ENCODE assay signal across 19 mouse cellular contexts in the genomic region with DNA sequence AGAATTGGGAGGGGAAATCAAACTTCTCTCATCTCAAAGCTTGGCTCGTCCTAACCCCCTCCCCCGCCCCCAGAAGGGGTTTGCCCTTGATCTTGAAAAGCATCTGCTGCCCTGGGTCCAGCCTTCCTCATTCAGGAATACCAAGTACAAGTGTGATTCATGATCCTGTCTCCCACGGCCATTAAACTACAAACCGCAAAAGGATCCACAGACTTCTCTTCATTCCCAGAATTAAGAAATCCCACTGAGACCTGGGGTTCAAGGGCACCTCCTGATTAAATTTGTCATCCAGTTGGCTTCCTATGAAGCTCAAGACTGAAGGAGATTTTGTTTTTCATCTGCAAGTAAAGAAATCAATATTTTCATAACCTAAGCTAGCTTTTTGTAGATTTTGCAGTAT. TPM values are rescaled to one million over a fixed set of nuclear protein-coding genes. Genes with fewer than 3 reads are reported as not detected.
DNase-seq lines count a peak whose midpoint lies in the region; ATAC-seq and TF ChIP-seq lines count a peak whose summit lies in the region.
"Had no signal": no experiment of that assay in that cellular context is flagged by ENCODE, and none has a peak within 500 bp of the region (broad histone marks: within the 10 kb centered on the region; RNA-seq: fewer than 3 reads in every experiment).

No protein-coding gene starts in this region.

- H3K36me3 ChIP-seq in kidney, postnatal 0 days (ENCODE audit: insufficient read depth, low read length), result no peaks in the 10 kb centered on the region
- no peaks in the 10 kb centered on the region for H3K36me3 ChIP-seq in neural tube, embryonic 15.5 days
- no peaks in the 10 kb centered on the region for H3K36me3 ChIP-seq in neural tube, embryonic 11.5 days (ENCODE audit: control insufficient read depth, insufficient read depth, low read length)
- H3K36me3 ChIP-seq: embryonic facial prominence, embryonic 10.5 days; embryonic facial prominence, embryonic 12.5 days; forebrain, embryonic 15.5 days had no signal

- no peak overlapping the region for H3K27ac ChIP-seq in kidney, postnatal 0 days
- H3K27ac ChIP-seq in neural tube, embryonic 15.5 days (replicated peaks), result no peak overlapping the region
- H3K27ac ChIP-seq in neural tube, embryonic 11.5 days (ENCODE audit: low read depth, low read length), result no peak overlapping the region
- H3K27ac ChIP-seq: embryonic facial prominence, embryonic 10.5 days; embryonic facial prominence, embryonic 12.5 days; forebrain, embryonic 13.5 days; forebrain, embryonic 15.5 days had no signal

- H3K4me3 ChIP-seq in kidney, postnatal 0 days (replicated peaks; ENCODE audit: low read depth, low read length), result no peak overlapping the region
- no peak overlapping the region for H3K4me3 ChIP-seq in neural tube, embryonic 15.5 days (replicated peaks)
- no peak overlapping the region for H3K4me3 ChIP-seq in neural tube, embryonic 11.5 days (ENCODE audit: low read depth, low read length)
- H3K4me3 ChIP-seq: embryonic facial prominence, embryonic 10.5 days; embryonic facial prominence, embryonic 12.5 days; forebrain, embryonic 13.5 days; forebrain, embryonic 15.5 days had no signal

- H3K9me3 ChIP-seq in kidney, postnatal 0 days (replicated peaks; ENCODE audit: low read length), result no peaks in the 10 kb centered on the region
- no peaks in the 10 kb centered on the region for H3K9me3 ChIP-seq in neural tube, embryonic 15.5 days (replicated peaks)
- peaks cover 2% of the 10 kb centered on the region; the same call in 1 of the 2 replicates for H3K9me3 ChIP-seq in neural tube, embryonic 11.5 days (ENCODE audit: control insufficient read depth, low read length)
- H3K9me3 ChIP-seq: embryonic facial prominence, embryonic 10.5 days; embryonic facial prominence, embryonic 12.5 days; forebrain, embryonic 13.5 days; forebrain, embryonic 15.5 days had no signal

- no peaks in the 10 kb centered on the region for H3K4me1 ChIP-seq in kidney, postnatal 0 days (replicated peaks; ENCODE audit: insufficient read depth, low read length)
- peaks cover 3% of the 10 kb centered on the region; the same call in 1 of the 2 replicates for H3K4me1 ChIP-seq in neural tube, embryonic 15.5 days
- no peaks in the 10 kb centered on the region for H3K4me1 ChIP-seq in neural tube, embryonic 11.5 days (ENCODE audit: control insufficient read depth, insufficient read depth, low read length)
- H3K4me1 ChIP-seq: embryonic facial prominence, embryonic 10.5 days; embryonic facial prominence, embryonic 12.5 days; forebrain, embryonic 13.5 days had no signal

- DNase-seq in adrenal gland, postnatal 36 days, result peak; percentile 7 to 13
- DNase-seq in adrenal gland, adult 2 months, result no peak
- peak; percentile 34 for DNase-seq in kidney, postnatal 0 days (ENCODE audit: low spot score)
- no peak for DNase-seq in kidney, adult 9 months
- DNase-seq in neural tube, embryonic 10.5 days (ENCODE audit: extremely low spot score, low spot score), result peak; percentile 7
- peak; percentile 24 for DNase-seq in neural tube, embryonic 11.5 days (ENCODE audit: low spot score)
- no peak for DNase-seq in Muller cell, postnatal 12 days (ENCODE audit: inconsistent ontology term)
- DNase-seq: adrenal gland, postnatal 10 days; cerebellum, adult 11-12 months; cerebellum, adult 2 months; cerebellum, adult 9-10 months; cerebellum, postnatal 10 days; cerebellum, postnatal 25 days; forebrain, postnatal 0 days had no signal

- no peak for TF ChIP-seq CTCF in kidney, postnatal 0 days (IDR thresholded peaks at IDR 0.05; ENCODE audit: low read depth)

- H3K9ac ChIP-seq in kidney, postnatal 0 days (ENCODE audit: low read depth, low read length), result no peak overlapping the region
- no peak overlapping the region for H3K9ac ChIP-seq in neural tube, embryonic 15.5 days (replicated peaks)
- H3K9ac ChIP-seq in neural tube, embryonic 11.5 days (ENCODE audit: low read length), result no peak overlapping the region
- H3K9ac ChIP-seq: embryonic facial prominence, embryonic 12.5 days; forebrain, embryonic 13.5 days; forebrain, embryonic 15.5 days; forebrain, postnatal 0 days had no signal

- H3K27me3 ChIP-seq in kidney, postnatal 0 days (ENCODE audit: insufficient read depth, low read length), result no peaks in the 10 kb centered on the region
- no peaks in the 10 kb centered on the region for H3K27me3 ChIP-seq in neural tube, embryonic 15.5 days (replicated peaks)
- H3K27me3 ChIP-seq in neural tube, embryonic 11.5 days (ENCODE audit: control insufficient read depth, insufficient read depth, low read length), result no peaks in the 10 kb centered on the region
- H3K27me3 ChIP-seq: embryonic facial prominence, embryonic 12.5 days; forebrain, embryonic 13.5 days; forebrain, embryonic 15.5 days had no signal

- no peak for ATAC-seq in kidney, postnatal 0 days (replicated peaks; ENCODE audit: low FRiP score, low read depth)
- ATAC-seq in neural tube, embryonic 15.5 days (ENCODE audit: low FRiP score), result no peak
- no peak for ATAC-seq in neural tube, embryonic 11.5 days (ENCODE audit: insufficient read depth, low FRiP score, low TSS enrichment)
- ATAC-seq: forebrain, embryonic 13.5 days; forebrain, embryonic 15.5 days; forebrain, postnatal 0 days had no signal

- 23% methylated on average over 4 of the region's 4 CpGs for WGBS in kidney, postnatal 0 days
- 22% methylated on average over 4 of the region's 4 CpGs for WGBS in neural tube, embryonic 15.5 days
- 40% methylated on average over 4 of the region's 4 CpGs for WGBS in neural tube, embryonic 11.5 days

- H3K4me2 ChIP-seq in kidney, postnatal 0 days (ENCODE audit: low read length), result no peak overlapping the region
- H3K4me2 ChIP-seq in neural tube, embryonic 15.5 days, result no peak overlapping the region
- no peak overlapping the region for H3K4me2 ChIP-seq in neural tube, embryonic 11.5 days (ENCODE audit: low read depth)
- H3K4me2 ChIP-seq: embryonic facial prominence, embryonic 12.5 days; forebrain, embryonic 13.5 days; forebrain, embryonic 15.5 days had no signal

RNA-seq across cellular contexts. Expression of a gene that starts 6.0 kb away (rescaled TPM):
- total RNA-seq in adrenal gland, postnatal 36 days (2021), result 10 to 100 TPM; 43.9 to 68.2 TPM
- 10 to 100 TPM; 43.6 to 57.7 TPM for total RNA-seq in adrenal gland, adult 2 months (2021)
- 3.8 and 7.8 TPM in 2 replicates for polyA plus RNA-seq in adrenal gland, adult 2 months (2012; rRNA removed)
- 32.8 and 35.4 TPM in 2 replicates for polyA plus RNA-seq in kidney, postnatal 0 days (2015; fragmentation: Nextera tagmentation; extraction: Ambion mirVana)
- 24.5 and 30.1 TPM in 2 replicates for polyA plus RNA-seq in neural tube, embryonic 15.5 days (2015; fragmentation: Nextera tagmentation; extraction: Ambion mirVana)
- polyA plus RNA-seq in neural tube, embryonic 11.5 days (2014; fragmentation: Nextera tagmentation; extraction: Ambion mirVana), result 20.1 and 21.6 TPM in 2 replicates

RNA-seq across cellular contexts. Expression of a gene that starts 56.2 kb away (rescaled TPM):
- 10 to 100 TPM; 18.6 to 18.8 TPM for total RNA-seq in adrenal gland, postnatal 36 days (2021)
- 10 to 100 TPM; 14.7 to 19.2 TPM for total RNA-seq in adrenal gland, adult 2 months (2021)
- polyA plus RNA-seq in adrenal gland, adult 2 months (2012; rRNA removed), result 23.9 and 30.4 TPM in 2 replicates
- polyA plus RNA-seq in kidney, postnatal 0 days (2015; fragmentation: Nextera tagmentation; extraction: Ambion mirVana), result 33.4 and 38.1 TPM in 2 replicates
- 42.3 and 44.1 TPM in 2 replicates for polyA plus RNA-seq in neural tube, embryonic 15.5 days (2015; fragmentation: Nextera tagmentation; extraction: Ambion mirVana)
- polyA plus RNA-seq in neural tube, embryonic 11.5 days (2014; fragmentation: Nextera tagmentation; extraction: Ambion mirVana), result 23.6 and 27.7 TPM in 2 replicates

RNA-seq across cellular contexts. Expression of a gene that starts 56.3 kb away (rescaled TPM):
- 10 to 100 TPM in 1 of 2 experiments, 1 to 10 TPM in 1; 9.1 to 11.4 TPM for total RNA-seq in adrenal gland, postnatal 36 days (2021)
- total RNA-seq in adrenal gland, adult 2 months (2021), result 10 to 100 TPM in 1 of 2 experiments, 1 to 10 TPM in 1; 8.4 to 12.0 TPM
- polyA plus RNA-seq in adrenal gland, adult 2 months (2012; rRNA removed), result 1.7 and 2.0 TPM in 2 replicates
- polyA plus RNA-seq in kidney, postnatal 0 days (2015; fragmentation: Nextera tagmentation; extraction: Ambion mirVana), result 10.9 and 13.6 TPM in 2 replicates
- 15.9 and 18.3 TPM in 2 replicates for polyA plus RNA-seq in neural tube, embryonic 15.5 days (2015; fragmentation: Nextera tagmentation; extraction: Ambion mirVana)
- 36.1 and 38.2 TPM in 2 replicates for polyA plus RNA-seq in neural tube, embryonic 11.5 days (2014; fragmentation: Nextera tagmentation; extraction: Ambion mirVana)

Comparison
In these comparisons a context has a peak if more than half of its experiments do, and no peak if none do; other contexts are left out.
1. DNase-seq: peak in adrenal gland, postnatal 36 days (2 of 2), kidney, postnatal 0 days (single experiment), neural tube, embryonic 10.5 days (single experiment) and neural tube, embryonic 11.5 days (single experiment); none in adrenal gland, adult 2 months (single experiment), kidney, adult 9 months (single experiment) and Muller cell, postnatal 12 days (single experiment).